In genomic region chr15:77956404-77956901, GRCm38 (mm10) we compare ENCODE assay signal across 8 mouse cellular contexts. TPM values are rescaled to one million over a fixed set of nuclear protein-coding genes. Genes with fewer than 3 reads are reported as not detected.
DNase-seq lines count a peak whose midpoint lies in the region; ATAC-seq and TF ChIP-seq lines count a peak whose summit lies in the region.

Gene Foxred2 (minus strand): TSS chr15:77956722.

- 0 out of 2 replicates have a peak, but pooled peaks have one; percentile 7 for TF ChIP-seq EP300 in ES-Bruce4 (IDR thresholded peaks at IDR 0.05; ENCODE audit: insufficient read depth, low read depth, low read length)

- H3K9ac ChIP-seq in ES-Bruce4 (ENCODE audit: low read depth, poor library complexity, severe bottlenecking): peak within 1 kb of the TSS; percentile 67
- peak within 1 kb of the TSS; percentile 77 for H3K9ac ChIP-seq in forebrain, embryonic 16.5 days (replicated peaks; ENCODE audit: low read depth, low read length)
- peak within 1 kb of the TSS; percentile 24 for H3K9ac ChIP-seq in lung, embryonic 15.5 days

- peaks cover 2% of the 10 kb centered on the region for H3K4me1 ChIP-seq in ES-Bruce4 (ENCODE audit: control insufficient read depth, insufficient read depth, low read length)
- H3K4me1 ChIP-seq in forebrain, embryonic 16.5 days (replicated peaks; ENCODE audit: control insufficient read depth, insufficient read depth, low read length): peaks cover 28% of the 10 kb centered on the region
- H3K4me1 ChIP-seq in lung, embryonic 15.5 days: peaks cover 22% of the 10 kb centered on the region
- peaks cover 8% of the 10 kb centered on the region for H3K4me1 ChIP-seq in olfactory bulb, adult 2 months (ENCODE audit: control insufficient read depth, insufficient read depth, low read length)

- H3K4me2 ChIP-seq in forebrain, embryonic 16.5 days (ENCODE audit: low read length): peak within 1 kb of the TSS; percentile 93
- peak within 1 kb of the TSS; percentile 90 for H3K4me2 ChIP-seq in lung, embryonic 15.5 days

- H3K27me3 ChIP-seq in ES-Bruce4 (ENCODE audit: control insufficient read depth, insufficient read depth, low read length, poor library complexity, severe bottlenecking): no peaks in the 10 kb centered on the region
- no peaks in the 10 kb centered on the region for H3K27me3 ChIP-seq in forebrain, embryonic 16.5 days (replicated peaks; ENCODE audit: control insufficient read depth, insufficient read depth, low read length)
- H3K27me3 ChIP-seq in lung, embryonic 15.5 days: peaks cover 20% of the 10 kb centered on the region

- H3K9me3 ChIP-seq in ES-Bruce4 (replicated peaks; ENCODE audit: control insufficient read depth, insufficient read depth, low read length, poor library complexity, severe bottlenecking): no peaks in the 10 kb centered on the region
- no peaks in the 10 kb centered on the region for H3K9me3 ChIP-seq in forebrain, embryonic 16.5 days (ENCODE audit: control insufficient read depth, low read length)
- no peaks in the 10 kb centered on the region for H3K9me3 ChIP-seq in lung, embryonic 15.5 days

- peak; percentile 38 for TF ChIP-seq POLR2A in ES-Bruce4 (IDR thresholded peaks at IDR 0.05; ENCODE audit: insufficient read depth, low read length)
- peak; percentile 44; the same call in 1 of the 2 replicates for TF ChIP-seq POLR2A in olfactory bulb, adult 2 months (IDR thresholded peaks at IDR 0.05; ENCODE audit: insufficient read depth, low read depth, low read length)

- intact Hi-C loops in heart, postnatal 25 days (cut with DNase I): no loop called here

- DNase-seq in cerebellum, adult 18-20 months: peak; percentile 91 to 93
- DNase-seq in heart, postnatal 25 days (ENCODE audit: low spot score): peak; percentile 60
- peak; percentile 77 to 78 for DNase-seq in layer of hippocampus, adult 8-10 months (ENCODE audit: low spot score in 2 of 2)
- DNase-seq in thymus, postnatal 0 days (ENCODE audit: low spot score): peak; percentile 91

- no peak for TF ChIP-seq CTCF in ES-Bruce4 (IDR thresholded peaks at IDR 0.05; ENCODE audit: low read depth, low read length)
- no peak for TF ChIP-seq CTCF in olfactory bulb, adult 2 months (IDR thresholded peaks at IDR 0.05; ENCODE audit: insufficient read depth, low read depth, low read length)

- peak; percentile 96 for ATAC-seq in forebrain, embryonic 16.5 days
- ATAC-seq in lung, embryonic 15.5 days (ENCODE audit: borderline replicate concordance, extremely low read depth, low FRiP score, low TSS enrichment): peak; percentile 91

- H3K27ac ChIP-seq in ES-Bruce4 (ENCODE audit: insufficient read depth, low read length): 0 out of 2 replicates have a peak within 1 kb of the TSS, but pooled peaks have one; percentile 9
- H3K27ac ChIP-seq in forebrain, embryonic 16.5 days (ENCODE audit: low read length): peak within 1 kb of the TSS; percentile 80
- H3K27ac ChIP-seq in lung, embryonic 15.5 days: no peak within 1 kb of the TSS
- no peak within 1 kb of the TSS for H3K27ac ChIP-seq in olfactory bulb, adult 2 months (ENCODE audit: insufficient read depth, low read depth, low read length)

- H3K36me3 ChIP-seq in ES-Bruce4 (ENCODE audit: control insufficient read depth, insufficient read depth, low read length, poor library complexity, severe bottlenecking): peaks cover 28% of the 10 kb centered on the region
- H3K36me3 ChIP-seq in forebrain, embryonic 16.5 days (ENCODE audit: control insufficient read depth, insufficient read depth): peaks cover 35% of the 10 kb centered on the region
- H3K36me3 ChIP-seq in lung, embryonic 15.5 days: peaks cover 31% of the 10 kb centered on the region

- WGBS in forebrain, embryonic 16.5 days: under 1% methylated on average over 39 of the region's 39 CpGs
- under 1% methylated on average over 39 of the region's 39 CpGs for WGBS in lung, embryonic 15.5 days
- under 1% methylated on average over 39 of the region's 39 CpGs for WGBS in olfactory bulb, adult 2 months

- peak within 1 kb of the TSS; percentile 56 for H3K4me3 ChIP-seq in ES-Bruce4 (ENCODE audit: low read depth, low read length)
- peak within 1 kb of the TSS; percentile 71 for H3K4me3 ChIP-seq in forebrain, embryonic 16.5 days (replicated peaks; ENCODE audit: low read length)
- H3K4me3 ChIP-seq in lung, embryonic 15.5 days: peak within 1 kb of the TSS; percentile 52
- H3K4me3 ChIP-seq in olfactory bulb, adult 2 months (ENCODE audit: insufficient read depth, low read depth, low read length): peak within 1 kb of the TSS; percentile 59

RNA-seq across cellular contexts. Expression of gene Foxred2, which starts in this region (rescaled TPM):
- polyA plus RNA-seq in ES-Bruce4 (2011; ENCODE audit: insufficient read depth, insufficient read length, low read depth, missing spikeins): 10.1 and 10.9 TPM in 2 replicates
- 16.8 and 17.3 TPM in 2 replicates for polyA plus RNA-seq in forebrain, embryonic 16.5 days (2015; fragmentation: Nextera tagmentation; extraction: Ambion mirVana)
- total RNA-seq in heart, postnatal 25 days (2021): under 1 TPM; 0.34 to 0.42 TPM
- 10 to 100 TPM in 3 of 4 experiments, 1 to 10 TPM in 1; 9.5 to 14.0 (median 13.1) TPM for total RNA-seq in layer of hippocampus, adult 8-10 months (2022)
- 3.8 TPM in 2 replicates for polyA plus RNA-seq in lung, embryonic 15.5 days (2015; fragmentation: Nextera tagmentation; extraction: Ambion mirVana)
- not detected in 2 replicates for polyA plus RNA-seq in olfactory bulb, adult 2 months (2012; ENCODE audit: insufficient read depth, insufficient read length, low replicate concordance, missing spikeins)
- 3.5 TPM in 2 replicates for polyA plus RNA-seq in thymus, postnatal 0 days (2015; fragmentation: Nextera tagmentation; extraction: Ambion mirVana)

Comparison
In these comparisons a context has a peak if more than half of its experiments do, and no peak if none do; other contexts are left out.
1. RNA of gene Foxred2 (total RNA-seq): 9.5 to 14.0 TPM in layer of hippocampus, adult 8-10 months; 0.34 to 0.42 TPM in heart, postnatal 25 days; every median in the first group is over 4 times any median in the second.
2. Peak in DNase-seq in heart, postnatal 25 days; RNA of the gene not detected or under 1 TPM.
3. H3K27ac ChIP-seq: peak in ES-Bruce4 (single experiment) and forebrain, embryonic 16.5 days (single experiment); none in lung, embryonic 15.5 days (single experiment) and olfactory bulb, adult 2 months (single experiment).
4. H3K9ac ChIP-seq: peak in every context shown above with its lines; median percentile 77 in forebrain, embryonic 16.5 days; 67 in ES-Bruce4; 24 in lung, embryonic 15.5 days.
5. Peak in every context shown above with its lines, with median percentiles within 50 percentile points of each other: H3K4me3 ChIP-seq and DNase-seq.